Mouse (Mus musculus): ENCODE data around the gene Nsmf.
A peak's percentile ranks its signal among the peaks of the same experiment; 100 is the strongest.

Nsmf gene

GRCm38 (mm10) chr2:25054221-25055067 is at the start of gene Nsmf:
Nsmf (plus strand) TSS chr2:25054355.
- peak; percentile 53 to 74 for DNase-seq (ENCODE audit: low read depth in 2 of 2, low spot score in 2 of 2)

- no peak for DNase-seq (ENCODE audit: low read depth in 2 of 2, low spot score in 2 of 2)
Measured at GRCm38 (mm10) chr2:25006767-25007166, 47.4 kb upstream of the Nsmf start.

GRCm38 (mm10) chr2:25008250-25008649 is 45.9 kb upstream of the Nsmf start:
- no peak for DNase-seq (ENCODE audit: low read depth in 2 of 2, low spot score in 2 of 2)

GRCm38 (mm10) chr2:25022678-25023077 is 31.5 kb upstream of the Nsmf start:
- no peak for DNase-seq (ENCODE audit: low read depth in 2 of 2, low spot score in 2 of 2)

GRCm38 (mm10) chr2:25025109-25025508 is 29.0 kb upstream of the Nsmf start:
- no peak for DNase-seq (ENCODE audit: low read depth in 2 of 2, low spot score in 2 of 2)

- no peak for DNase-seq (ENCODE audit: low read depth in 2 of 2, low spot score in 2 of 2)
Measured at GRCm38 (mm10) chr2:25034994-25035393, 19.2 kb upstream of the Nsmf start.

GRCm38 (mm10) chr2:25040089-25040488 is 14.1 kb upstream of the Nsmf start:
- DNase-seq (ENCODE audit: low read depth in 2 of 2, low spot score in 2 of 2), result no peak

- DNase-seq (ENCODE audit: low read depth in 2 of 2, low spot score in 2 of 2), result no peak
Measured at GRCm38 (mm10) chr2:25050921-25051320, 3.2 kb upstream of the Nsmf start.

- no peak for DNase-seq (ENCODE audit: low read depth in 2 of 2, low spot score in 2 of 2)
Measured at GRCm38 (mm10) chr2:25051450-25051849, 2.7 kb upstream of the Nsmf start.

- DNase-seq (ENCODE audit: low read depth in 2 of 2, low spot score in 2 of 2), result no peak
Measured at GRCm38 (mm10) chr2:25053101-25053500, 1.1 kb upstream of the Nsmf start.

GRCm38 (mm10) chr2:25055068-25055405 is 882 bp downstream of the Nsmf start:
- DNase-seq (ENCODE audit: low read depth in 2 of 2, low spot score in 2 of 2), result no peak

GRCm38 (mm10) chr2:25055409-25056155 is 1.4 kb downstream of the Nsmf start:
- no peak for DNase-seq (ENCODE audit: low read depth in 2 of 2, low spot score in 2 of 2)

- no peak for DNase-seq (ENCODE audit: low read depth in 2 of 2, low spot score in 2 of 2)
Measured at GRCm38 (mm10) chr2:25058926-25059325, 4.8 kb downstream of the Nsmf start.

GRCm38 (mm10) chr2:25063523-25063922 is 9.4 kb downstream of the Nsmf start:
- DNase-seq (ENCODE audit: low read depth in 2 of 2, low spot score in 2 of 2), result no peak

- DNase-seq (ENCODE audit: low read depth in 2 of 2, low spot score in 2 of 2), result no peak
Measured at GRCm38 (mm10) chr2:25064285-25064684, 10.1 kb downstream of the Nsmf start.

- DNase-seq (ENCODE audit: low read depth in 2 of 2, low spot score in 2 of 2), result no peak
Measured at GRCm38 (mm10) chr2:25065537-25065936, 11.4 kb downstream of the Nsmf start.

- no peak for DNase-seq (ENCODE audit: low read depth in 2 of 2, low spot score in 2 of 2)
Measured at GRCm38 (mm10) chr2:25066552-25066951, 12.4 kb downstream of the Nsmf start.

- no peak for DNase-seq (ENCODE audit: low read depth in 2 of 2, low spot score in 2 of 2)
Measured at GRCm38 (mm10) chr2:25069537-25069936, 15.4 kb downstream of the Nsmf start.

- DNase-seq (ENCODE audit: low read depth in 2 of 2, low spot score in 2 of 2), result no peak
Measured at GRCm38 (mm10) chr2:25072398-25072797, 18.2 kb downstream of the Nsmf start.

- DNase-seq (ENCODE audit: low read depth in 2 of 2, low spot score in 2 of 2), result no peak
Measured at GRCm38 (mm10) chr2:25075506-25075905, 21.4 kb downstream of the Nsmf start.

GRCm38 (mm10) chr2:25078967-25079366 is 24.8 kb downstream of the Nsmf start:
- DNase-seq (ENCODE audit: low read depth in 2 of 2, low spot score in 2 of 2), result no peak

- DNase-seq (ENCODE audit: low read depth in 2 of 2, low spot score in 2 of 2), result no peak
Measured at GRCm38 (mm10) chr2:25080076-25080475, 25.9 kb downstream of the Nsmf start, which contains the start of gene Entpd8. Entpd8 (plus strand) TSS chr2:25080304.
